Mouse (Mus musculus) cortical plate, adult 2 months (tissue): Measurements from ENCODE around the gene Ralgps2.

Source experiments
- CTCF ChIP-seq: fragments of 200-500 bp; IDR thresholded peaks from 2 replicates; pipeline ENCODE4 v1.5.1; 2011; ENCODE audit warnings: mild to moderate bottlenecking, control low read depth, low read length; ENCODE audit not compliant: insufficient read depth; ENCODE audit errors: extremely low read depth
- POLR2A ChIP-seq: fragments of 200-500 bp; IDR thresholded peaks from 2 replicates; pipeline ENCODE4 v1.6.1; 2011; ENCODE audit warnings: mild to moderate bottlenecking, low read length, control low read depth; ENCODE audit not compliant: insufficient read depth; ENCODE audit errors: extremely low read depth

DNA sequence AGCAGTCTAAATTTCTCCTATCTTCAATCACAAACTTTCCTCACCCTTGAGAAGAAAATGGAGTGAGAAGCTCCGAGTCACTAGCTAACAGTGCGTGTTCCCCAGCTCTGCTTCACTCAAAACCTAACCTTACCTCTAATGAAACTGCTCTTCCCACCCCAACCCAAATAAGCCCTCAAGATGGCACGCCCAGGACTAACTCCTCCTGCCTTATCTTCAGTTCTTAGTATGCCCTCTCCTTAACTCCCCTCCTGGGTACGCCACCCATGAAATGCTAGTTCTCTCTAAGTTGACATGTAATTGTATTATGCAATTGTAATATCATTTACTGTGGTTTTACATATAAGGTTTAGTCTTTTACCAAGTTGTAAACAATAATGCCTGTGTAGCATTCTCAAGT is 11.2 kb downstream of the Ralgps2 start:
- no peak for TF ChIP-seq POLR2A
- TF ChIP-seq CTCF, result no peak
